Mouse (Mus musculus) G1E (cell line): ENCODE measurements around the gene Lsm3. TPM values are rescaled to one million over a fixed set of nuclear protein-coding genes. Genes with fewer than 3 reads are reported as not detected.
A peak's percentile ranks its signal among the peaks of the same experiment; 100 is the strongest.

Experiments used
- ATAC-seq: 2 replicates; pipeline ENCODE4 v1.8.0; 2016; ENCODE audit warnings: mild to moderate bottlenecking; ENCODE audit not compliant: insufficient number of reproducible peaks, poor library complexity, low FRiP score, severe bottlenecking; ENCODE audit errors: extremely low read depth
- DNase-seq: peaks from one replicate; pipeline ENCODE4 v3.0.0; 2012; ENCODE audit warnings: low spot score
- H3K27me3 ChIP-seq: 2 replicates; pipeline ENCODE4 v1.6.1; 2012; ENCODE audit warnings: mild to moderate bottlenecking, low read length, inconsistent platforms; ENCODE audit not compliant: insufficient read depth
- H3K36me3 ChIP-seq: replicated peaks from 2 replicates; pipeline ENCODE3; 2012; ENCODE audit warnings: mild to moderate bottlenecking, inconsistent platforms
- H3K4me1 ChIP-seq: 2 replicates; pipeline ENCODE4 v1.6.1; 2012; ENCODE audit warnings: low read depth, low read length, inconsistent platforms, mixed read lengths; ENCODE audit not compliant: insufficient read depth
- H3K4me3 ChIP-seq: 2 replicates; pipeline ENCODE4 v1.5.1; 2012; ENCODE audit warnings: low read depth, mild to moderate bottlenecking, inconsistent platforms, low read length, moderate library complexity, mixed read lengths
- H3K9me3 ChIP-seq: replicated peaks from 2 replicates; pipeline ENCODE4 v1.6.1; 2012; ENCODE audit warnings: inconsistent platforms
- CTCF ChIP-seq: IDR thresholded peaks from 2 replicates; pipeline ENCODE4 v1.5.1; 2012; ENCODE audit warnings: low read depth, low read length, inconsistent platforms, mixed read lengths
- GATA1 ChIP-seq: IDR thresholded peaks from 2 replicates; pipeline ENCODE4 v1.6.1; 2012; ENCODE audit warnings: borderline replicate concordance, low read length, inconsistent platforms, mixed read lengths
- GATA2 ChIP-seq: IDR thresholded peaks from 2 replicates; pipeline ENCODE4 v1.6.1; 2012; ENCODE audit warnings: low read depth, low read length, inconsistent platforms, borderline replicate concordance
- POLR2AphosphoS5 ChIP-seq: IDR thresholded peaks from 2 replicates; pipeline ENCODE4 v1.6.1; 2012; ENCODE audit warnings: low read depth, low read length, inconsistent platforms; ENCODE audit not compliant: insufficient replicate concordance
- TAL1 ChIP-seq: conservative IDR thresholded peaks from 2 replicates; pipeline ENCODE4 v1.6.1; 2012; ENCODE audit warnings: low read depth, low read length, inconsistent platforms, mixed read lengths
- polyA plus RNA-seq: library from polyadenylated mRNA; stranded (reverse); fragments of >175 nt; gene quantifications from 2 replicates; pipeline ENCODE4 v1.2.3, GENCODE M21; 2012
- total RNA-seq, 2 experiments: library from RNA; stranded (forward) in 1 of 2; stranded (reverse) in 1 of 2; fragments of 200-1000 nt in 1 of 2; fragments of >200 nt in 1 of 2; fragmentation: Nextera tagmentation in 1 of 2; gene quantifications; 2 replicates each; pipeline ENCODE4 v1.2.3; 2014 to 2017

The Lsm3 gene
- total and polyA plus RNA-seq, 3 experiments: 15.3 to 263 (median 47.4) TPM

DNA sequence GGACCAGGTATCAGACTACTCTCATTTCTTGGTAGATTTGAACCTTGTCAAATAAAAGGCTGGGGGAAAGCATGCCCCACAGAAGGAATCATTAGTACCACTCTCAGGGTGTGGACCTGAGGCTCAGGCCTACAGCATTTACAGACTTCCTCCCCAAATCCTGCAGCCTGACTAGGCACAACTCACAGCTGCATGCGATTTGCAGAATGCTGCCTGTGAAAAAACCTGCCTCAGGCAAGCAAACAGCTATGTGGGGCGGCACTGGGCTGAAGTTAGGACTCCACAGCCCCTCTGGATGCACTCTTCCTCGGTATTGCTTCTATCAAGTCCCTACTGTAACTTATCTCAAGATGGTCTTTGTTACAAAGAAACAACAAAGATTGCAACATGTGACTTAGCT lies 7.7 kb upstream of the Lsm3 start:
- TF ChIP-seq GATA1 (no peak), TAL1 (no peak), POLR2AphosphoS5 (no peak), CTCF (no peak), GATA2 (no peak)
- no peak overlapping the region for H3K4me3 ChIP-seq
- H3K36me3 ChIP-seq: peaks cover 91% of the 10 kb centered on the region
- no peak for DNase-seq
- H3K4me1 ChIP-seq: no peaks in the 10 kb centered on the region; the same call in 1 of the 2 replicates
- H3K27me3 ChIP-seq: no peaks in the 10 kb centered on the region
- no peaks in the 10 kb centered on the region for H3K9me3 ChIP-seq
- no peak for ATAC-seq

DNA sequence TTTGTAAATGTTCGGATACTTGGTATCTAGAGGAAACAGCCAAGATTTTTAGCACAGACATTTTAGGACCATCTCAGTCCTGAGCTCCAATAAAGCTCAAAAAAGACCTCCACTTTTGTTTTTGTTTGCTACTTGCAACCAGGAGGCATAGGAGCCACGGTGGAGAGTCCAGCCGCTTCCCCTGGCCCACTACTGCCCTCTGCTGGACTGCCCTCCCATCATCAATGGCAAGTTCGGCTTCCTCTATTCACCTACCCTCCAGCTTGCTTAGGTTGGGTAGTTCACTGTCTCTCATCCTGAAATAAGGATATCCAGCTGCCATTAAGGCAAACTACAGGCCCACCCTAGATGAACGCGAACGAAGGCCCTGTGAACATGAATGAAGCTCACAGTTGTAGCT lies 6.4 kb upstream of the Lsm3 start:
- H3K27me3 ChIP-seq: no peaks in the 10 kb centered on the region
- TF ChIP-seq GATA2 (no peak), POLR2AphosphoS5 (no peak), CTCF (peak; percentile 77)
- H3K36me3 ChIP-seq: peaks cover 83% of the 10 kb centered on the region
- H3K9me3 ChIP-seq: no peaks in the 10 kb centered on the region
- DNase-seq: peak; percentile 68
- peaks cover 8% of the 10 kb centered on the region; the same call in 1 of the 2 replicates for H3K4me1 ChIP-seq
- peak; percentile 40; the same call in 1 of the 2 replicates for ATAC-seq
- H3K4me3 ChIP-seq: no peak overlapping the region

DNA sequence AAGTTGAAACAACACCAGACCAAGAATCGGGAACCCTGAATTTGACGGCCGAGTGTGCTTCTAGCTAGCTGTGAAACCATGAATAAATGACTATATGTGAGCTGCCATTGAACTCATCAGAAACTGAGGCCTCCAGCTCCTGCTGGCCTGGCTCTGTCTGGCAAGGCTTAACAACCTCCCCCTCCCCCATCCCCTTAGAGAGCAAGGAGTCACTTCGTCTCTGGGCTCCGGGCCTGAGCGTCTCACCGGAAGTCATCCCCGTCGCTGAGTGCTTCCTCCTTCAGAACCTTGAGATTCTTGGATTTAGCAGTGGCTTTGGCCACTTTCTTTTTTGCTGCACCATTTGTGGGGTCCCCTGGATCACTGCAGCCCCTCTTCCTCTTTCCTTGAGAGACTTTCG lies 5.5 kb upstream of the Lsm3 start:
- H3K27me3 ChIP-seq: no peaks in the 10 kb centered on the region
- H3K9me3 ChIP-seq: no peaks in the 10 kb centered on the region
- H3K4me3 ChIP-seq: no peak overlapping the region
- H3K36me3 ChIP-seq: peaks cover 74% of the 10 kb centered on the region
- DNase-seq: no peak
- ATAC-seq: no peak
- peaks cover 14% of the 10 kb centered on the region for H3K4me1 ChIP-seq
- no peak for TF ChIP-seq CTCF
- TF ChIP-seq TAL1: no peak
- no peak for TF ChIP-seq GATA2
- TF ChIP-seq GATA1: no peak
- no peak for TF ChIP-seq POLR2AphosphoS5

DNA sequence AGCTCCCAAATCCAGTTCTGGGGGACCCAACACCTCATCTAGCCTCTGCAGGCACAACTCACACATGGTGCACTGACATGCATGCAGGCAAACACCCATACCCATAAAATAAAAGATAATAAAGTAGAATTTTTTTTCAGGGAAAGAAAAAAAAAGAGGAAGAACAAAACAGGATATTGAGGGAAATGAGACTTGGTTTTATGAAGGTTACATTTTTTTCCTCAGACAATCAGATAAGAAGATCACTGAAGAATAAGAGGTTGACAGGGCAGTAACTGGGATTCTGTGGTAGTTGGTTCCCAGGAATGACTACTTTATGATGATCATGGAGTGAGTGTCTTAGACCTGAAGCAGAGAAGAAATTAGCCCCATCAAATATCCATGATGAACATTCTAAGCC lies 1.6 kb upstream of the Lsm3 start:
- DNase-seq (no peak), ATAC-seq (no peak)
- Histone ChIP-seq H3K9me3 (no peaks in the 10 kb centered on the region), H3K36me3 (peaks cover 62% of the 10 kb centered on the region), H3K4me3 (no peak overlapping the region), H3K27me3 (no peaks in the 10 kb centered on the region), H3K4me1 (peaks cover 40% of the 10 kb centered on the region)
- TF ChIP-seq CTCF: no peak
- TF ChIP-seq POLR2AphosphoS5: no peak
- no peak for TF ChIP-seq GATA1
- no peak for TF ChIP-seq GATA2
- TF ChIP-seq TAL1: no peak

DNA sequence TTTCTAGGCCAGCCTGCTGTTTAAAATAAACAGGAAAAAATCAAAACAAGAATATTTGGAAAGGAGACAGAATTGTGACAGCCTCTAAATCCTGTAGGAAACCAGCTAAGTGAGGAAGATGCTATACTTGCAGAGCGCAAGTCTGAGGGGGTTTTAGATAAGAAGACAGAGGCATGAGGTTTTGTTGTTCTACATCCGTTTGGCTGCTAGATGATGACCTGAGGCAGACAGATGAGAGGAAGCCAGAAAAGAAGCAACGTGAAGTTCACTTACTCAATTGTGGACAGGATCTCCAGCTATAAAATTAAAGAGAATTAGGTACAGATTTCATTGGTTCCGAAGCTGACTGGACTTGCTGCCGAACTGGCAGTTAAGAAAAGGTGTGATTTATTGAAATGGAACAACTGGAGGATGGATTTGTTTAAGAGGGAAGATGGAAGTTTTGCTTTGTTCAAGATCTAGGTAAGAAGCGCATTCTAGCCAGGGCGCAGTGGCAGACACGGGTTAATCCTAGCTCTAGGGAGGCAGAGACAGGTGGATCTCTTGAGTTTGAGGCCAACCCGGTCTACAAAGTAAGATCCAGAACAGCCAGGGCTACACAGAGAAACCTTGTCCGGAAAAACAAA lies 878 bp upstream of the Lsm3 start:
- no peak for ATAC-seq
- Histone ChIP-seq H3K4me3 (peak overlapping the region; percentile 94), H3K36me3 (peaks cover 62% of the 10 kb centered on the region), H3K9me3 (no peaks in the 10 kb centered on the region), H3K4me1 (peaks cover 41% of the 10 kb centered on the region), H3K27me3 (no peaks in the 10 kb centered on the region)
- TF ChIP-seq TAL1 (no peak), GATA2 (no peak), POLR2AphosphoS5 (no peak), GATA1 (no peak), CTCF (no peak)
- DNase-seq: no peak

DNA sequence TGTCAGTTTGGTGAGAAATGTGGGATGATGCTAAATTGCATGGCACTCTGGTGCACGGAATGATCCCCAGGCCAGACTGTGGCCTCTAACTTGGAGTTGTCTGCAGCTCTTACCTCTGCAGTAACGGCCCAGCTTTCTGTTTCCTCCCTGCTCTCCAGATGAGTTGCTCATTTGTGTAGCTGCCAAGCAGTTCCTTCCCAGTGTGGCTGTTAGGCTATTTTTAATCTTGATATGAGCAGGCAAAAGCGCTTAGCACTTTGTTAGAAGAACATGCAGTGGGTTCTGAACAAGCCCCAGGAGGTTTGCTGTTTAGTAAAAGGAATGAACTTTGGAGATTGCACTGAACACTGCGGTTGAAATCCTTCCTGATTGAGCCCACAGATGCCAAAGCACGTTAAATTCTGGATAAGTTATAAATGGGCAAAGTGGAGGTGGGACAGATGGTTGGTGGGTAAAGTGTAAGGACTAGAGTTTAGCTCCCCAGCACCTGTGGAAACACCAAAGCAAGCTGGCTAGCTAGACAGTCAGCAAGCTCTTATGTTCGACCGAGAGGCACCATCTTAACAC lies 2.8 kb downstream of the Lsm3 start:
- peaks cover 71% of the 10 kb centered on the region for H3K36me3 ChIP-seq
- no peak for DNase-seq
- no peak for ATAC-seq
- H3K9me3 ChIP-seq: no peaks in the 10 kb centered on the region
- no peak overlapping the region for H3K4me3 ChIP-seq
- peaks cover 44% of the 10 kb centered on the region for H3K4me1 ChIP-seq
- TF ChIP-seq CTCF: no peak
- TF ChIP-seq TAL1: no peak
- TF ChIP-seq POLR2AphosphoS5: no peak
- no peak for TF ChIP-seq GATA2
- TF ChIP-seq GATA1: no peak
- no peaks in the 10 kb centered on the region for H3K27me3 ChIP-seq
